8 mouse cellular contexts compared by ENCODE assay signal in genomic region chr5:115732176-115732848, GRCm38 (mm10). TPM values are rescaled to one million over a fixed set of nuclear protein-coding genes. Genes with fewer than 3 reads are reported as not detected.
A peak's percentile ranks its signal among the peaks of the same experiment; 100 is the strongest.
DNase-seq lines count a peak whose midpoint lies in the region; ATAC-seq and TF ChIP-seq lines count a peak whose summit lies in the region.

No protein-coding gene starts in this region.

- peaks cover 7% of the 10 kb centered on the region; the same call in 1 of the 2 replicates for H3K36me3 ChIP-seq in E14TG2a.4 (ENCODE audit: insufficient read depth, low read length)
- H3K36me3 ChIP-seq in forebrain, embryonic 12.5 days (replicated peaks): no peaks in the 10 kb centered on the region

- TF ChIP-seq CTCF in E14TG2a.4 (conservative IDR thresholded peaks at IDR 0.05; ENCODE audit: low read length): no peak

- H3K4me2 ChIP-seq in forebrain, embryonic 12.5 days: peak overlapping the region; percentile 97

- peak; percentile 89 for ATAC-seq in forebrain, embryonic 12.5 days (ENCODE audit: low FRiP score)
- ATAC-seq in neutrophil, adult 5-6 weeks (ENCODE audit: extremely low read depth, insufficient number of reproducible peaks, low FRiP score, poor library complexity, severe bottlenecking): peak; percentile 77

- WGBS in forebrain, embryonic 12.5 days: under 1% methylated on average over 70 of the region's 91 CpGs

- peak overlapping the region; percentile 92 for H3K27ac ChIP-seq in forebrain, embryonic 12.5 days

- H3K4me3 ChIP-seq in E14TG2a.4 (replicated peaks; ENCODE audit: low read length): peak overlapping the region; percentile 91
- H3K4me3 ChIP-seq in forebrain, embryonic 12.5 days (replicated peaks): peak overlapping the region; percentile 77

- no peaks in the 10 kb centered on the region for H3K9me3 ChIP-seq in E14TG2a.4 (ENCODE audit: low read length)
- no peaks in the 10 kb centered on the region for H3K9me3 ChIP-seq in forebrain, embryonic 12.5 days

- intact Hi-C loops in heart, postnatal 25 days (cut with DNase I): no loop called here

- peak; percentile 72 for DNase-seq in c-Kit-positive CD71-positive TER-119-positive erythroid progenitor cells, embryonic 14.5 days (ENCODE audit: low spot score)
- DNase-seq in heart, postnatal 25 days (ENCODE audit: low spot score): peak; percentile 21
- peak; percentile 91 to 95 for DNase-seq in layer of hippocampus, adult 18-20 months (ENCODE audit: low spot score in 2 of 2)
- DNase-seq in lung, adult 18-20 months: peak; percentile 94
- peak; percentile 99 for DNase-seq in testis, postnatal 14 days (ENCODE audit: low spot score)

- H3K27me3 ChIP-seq in E14TG2a.4 (ENCODE audit: insufficient read depth, low read length): peaks cover 25% of the 10 kb centered on the region
- peaks cover 19% of the 10 kb centered on the region for H3K27me3 ChIP-seq in forebrain, embryonic 12.5 days

- H3K9ac ChIP-seq in forebrain, embryonic 12.5 days: peak overlapping the region; percentile 68

- H3K4me1 ChIP-seq in E14TG2a.4 (replicated peaks; ENCODE audit: low read depth, low read length): peaks cover 22% of the 10 kb centered on the region
- peaks cover 20% of the 10 kb centered on the region for H3K4me1 ChIP-seq in forebrain, embryonic 12.5 days

RNA-seq across cellular contexts. Expression of gene Bicdl1, which starts 0.9 kb away (rescaled TPM):
- polyA plus RNA-seq in forebrain, embryonic 12.5 days (2016; fragmentation: Nextera tagmentation; extraction: Ambion mirVana): 16.7 and 16.9 TPM in 2 replicates
- 1 to 10 TPM; 8.5 to 9.0 TPM for total RNA-seq in heart, postnatal 25 days (2021)
- 100 to 1,000 TPM; 131 to 139 TPM for total RNA-seq in layer of hippocampus, adult 18-20 months (2021)
- total RNA-seq in neutrophil, adult 5-6 weeks (2017): 11.4 and 12.5 TPM in 2 replicates

Comparison
In these comparisons a context has a peak if more than half of its experiments do, and no peak if none do; other contexts are left out.
1. Peak in every context shown above with its lines: DNase-seq, ATAC-seq, H3K4me3 ChIP-seq and H3K27ac ChIP-seq.
2. DNase-seq: peak in every context shown above with its lines; median percentile 99 in testis, postnatal 14 days; 94 in lung, adult 18-20 months; 93 in layer of hippocampus, adult 18-20 months; 72 in c-Kit-positive CD71-positive TER-119-positive erythroid progenitor cells, embryonic 14.5 days; 21 in heart, postnatal 25 days.